Mouse (Mus musculus) MEL (cell line): ENCODE results near the gene Ppp6r2. TPM values are rescaled to one million over a fixed set of nuclear protein-coding genes. Genes with fewer than 3 reads are reported as not detected.

Source experiments
- DNase-seq: peaks from one replicate; pipeline ENCODE4 v3.0.0; 2011; ENCODE audit warnings: low read depth, low spot score
- H3K27ac ChIP-seq: 2 replicates; pipeline ENCODE4 v1.5.1; 2012; ENCODE audit warnings: low read depth, mild to moderate bottlenecking, control low read depth, low read length, moderate library complexity; ENCODE audit not compliant: control insufficient read depth
- H3K27me3 ChIP-seq, 2 experiments: fragments of 150-350 bp in 1 of 2; sonication (generic) in 1 of 2; 2 replicates each; pipeline ENCODE4 v1.6.1; 2012; ENCODE audit warnings: low read length in 2 of 2, mild to moderate bottlenecking in 2 of 2, improper control_type of control experiment in 1 of 2, moderate library complexity in 1 of 2; ENCODE audit not compliant: insufficient read depth in 2 of 2, control insufficient read depth in 1 of 2
- H3K36me3 ChIP-seq, 2 experiments: 2 replicates each; pipeline ENCODE4 v1.6.1; 2012 to 2014; ENCODE audit warnings: low read length in 2 of 2, improper control_type of control experiment in 1 of 2, inconsistent platforms in 1 of 2, mild to moderate bottlenecking in 1 of 2; ENCODE audit not compliant: insufficient read depth in 2 of 2, control insufficient read depth in 1 of 2
- H3K4me1 ChIP-seq, 2 experiments: fragments of 150-350 bp in 1 of 2; sonication (generic) in 1 of 2; 2 replicates each; pipeline ENCODE4 v1.6.1; 2012; ENCODE audit warnings: low read length in 2 of 2, improper control_type of control experiment in 1 of 2, mild to moderate bottlenecking in 1 of 2; ENCODE audit not compliant: insufficient read depth in 2 of 2, control insufficient read depth in 1 of 2
- H3K4me3 ChIP-seq, 2 experiments: fragments of 150-350 bp in 1 of 2; sonication (generic) in 1 of 2; 2 replicates each; pipeline ENCODE4 v1.5.1; 2012; ENCODE audit warnings: low read depth in 2 of 2, low read length in 2 of 2, mild to moderate bottlenecking in 2 of 2, moderate library complexity in 2 of 2, control low read depth in 1 of 2, improper control_type of control experiment in 1 of 2; ENCODE audit not compliant: control insufficient read depth in 1 of 2, insufficient read depth in 1 of 2
- H3K79me2 ChIP-seq: 2 replicates; pipeline ENCODE4 v1.6.1; 2012; ENCODE audit warnings: mild to moderate bottlenecking, low read length, moderate library complexity; ENCODE audit not compliant: control insufficient read depth, poor library complexity, insufficient read depth
- H3K9ac ChIP-seq: 2 replicates; pipeline ENCODE4 v1.6.1; 2012; ENCODE audit warnings: low read depth, mild to moderate bottlenecking, control low read depth, low read length, moderate library complexity; ENCODE audit not compliant: control insufficient read depth, poor library complexity, severe bottlenecking
- H3K9me3 ChIP-seq: fragments of 150-350 bp; sonication (generic); replicated peaks from 2 replicates; pipeline ENCODE4 v1.6.1; 2012; ENCODE audit warnings: mild to moderate bottlenecking, low read length, improper control_type of control experiment, moderate library complexity; ENCODE audit not compliant: insufficient read depth
- CHD1 ChIP-seq: IDR thresholded peaks from 2 replicates; pipeline ENCODE4 v1.6.1; 2012; ENCODE audit warnings: low read depth, mild to moderate bottlenecking, inconsistent platforms, low read length, improper control_type of control experiment
- CTCF ChIP-seq, 3 experiments: IDR thresholded peaks in 2 of 3; conservative IDR thresholded peaks in 1 of 3; 2 replicates each; pipeline ENCODE4 v1.5.1; 2011 to 2012; ENCODE audit warnings: low read length in 3 of 3, low read depth in 2 of 3, mild to moderate bottlenecking in 2 of 3, improper control_type of control experiment in 1 of 3, inconsistent platforms in 1 of 3, mixed read lengths in 1 of 3, moderate library complexity in 1 of 3; ENCODE audit not compliant: control insufficient read depth in 1 of 3, insufficient read depth in 1 of 3, poor library complexity in 1 of 3, severe bottlenecking in 1 of 3
- E2F4 ChIP-seq: IDR thresholded peaks from 2 replicates; pipeline ENCODE4 v1.6.1; 2011; ENCODE audit warnings: low read depth, low read length, improper control_type of control experiment, borderline replicate concordance
- EP300 ChIP-seq, 2 experiments: IDR thresholded peaks; 2 replicates each; pipeline ENCODE4 v1.6.1; 2011; ENCODE audit warnings: improper control_type of control experiment in 2 of 2, low read length in 2 of 2, low read depth in 1 of 2, mild to moderate bottlenecking in 1 of 2
- GATA1 ChIP-seq: IDR thresholded peaks from 2 replicates; pipeline ENCODE4 v1.6.1; 2011; ENCODE audit warnings: low read depth, low read length, improper control_type of control experiment
- MAZ ChIP-seq: IDR thresholded peaks from 2 replicates; pipeline ENCODE4 v1.6.1; 2012; ENCODE audit warnings: low read depth, mild to moderate bottlenecking, inconsistent platforms, low read length, improper control_type of control experiment
- MEF2A ChIP-seq: IDR thresholded peaks from 2 replicates; pipeline ENCODE4 v1.6.1; 2014; ENCODE audit warnings: low read depth, mild to moderate bottlenecking, inconsistent platforms, low read length, improper control_type of control experiment; ENCODE audit not compliant: poor library complexity, insufficient replicate concordance, severe bottlenecking; ENCODE audit errors: extremely low read depth
- MYB ChIP-seq: IDR thresholded peaks from 2 replicates; pipeline ENCODE4 v1.6.1; 2011; ENCODE audit warnings: mild to moderate bottlenecking, low read depth, low read length, improper control_type of control experiment
- MYC ChIP-seq: IDR thresholded peaks from 2 replicates; pipeline ENCODE4 v1.6.1; 2011; ENCODE audit warnings: low read depth, mild to moderate bottlenecking, low read length, improper control_type of control experiment, moderate library complexity
- NELFE ChIP-seq: IDR thresholded peaks from 2 replicates; pipeline ENCODE4 v1.6.1; 2011; ENCODE audit warnings: low read depth, low read length, improper control_type of control experiment
- NRF1 ChIP-seq: IDR thresholded peaks from 2 replicates; pipeline ENCODE4 v1.6.1; 2014; ENCODE audit warnings: low read depth, mild to moderate bottlenecking, inconsistent platforms, low read length, improper control_type of control experiment, moderate library complexity; ENCODE audit not compliant: poor library complexity, insufficient read depth, severe bottlenecking
- POLR2A ChIP-seq, 2 experiments: IDR thresholded peaks; 2 replicates each; pipeline ENCODE4 v1.6.1; 2011 to 2012; ENCODE audit warnings: low read length in 2 of 2, mild to moderate bottlenecking in 2 of 2, control low read depth in 1 of 2, improper control_type of control experiment in 1 of 2, low read depth in 1 of 2, moderate library complexity in 1 of 2; ENCODE audit not compliant: control insufficient read depth in 1 of 2, insufficient read depth in 1 of 2, poor library complexity in 1 of 2
- POLR2AphosphoS2 ChIP-seq: IDR thresholded peaks from 2 replicates; pipeline ENCODE4 v1.6.1; 2011; ENCODE audit warnings: low read length, improper control_type of control experiment
- SIN3A ChIP-seq: IDR thresholded peaks from 2 replicates; pipeline ENCODE4 v1.6.1; 2012; ENCODE audit warnings: low read length, improper control_type of control experiment, inconsistent platforms
- TAL1 ChIP-seq: IDR thresholded peaks from 2 replicates; pipeline ENCODE4 v1.6.1; 2012; ENCODE audit warnings: mild to moderate bottlenecking, inconsistent platforms, low read length, moderate library complexity, mixed read lengths
- UBTF ChIP-seq: IDR thresholded peaks from 2 replicates; pipeline ENCODE4 v1.6.1; 2012; ENCODE audit warnings: low read depth, mild to moderate bottlenecking, inconsistent platforms, low read length, improper control_type of control experiment, moderate library complexity, borderline replicate concordance; ENCODE audit not compliant: insufficient read depth
- ZC3H11A ChIP-seq: IDR thresholded peaks from 2 replicates; pipeline ENCODE4 v1.6.1; 2012; ENCODE audit warnings: low read depth, mild to moderate bottlenecking, inconsistent platforms, low read length, improper control_type of control experiment
- ZNF384 ChIP-seq: IDR thresholded peaks from 2 replicates; pipeline ENCODE4 v1.6.1; 2012; ENCODE audit warnings: low read depth, mild to moderate bottlenecking, inconsistent platforms, low read length, improper control_type of control experiment
- polyA plus RNA-seq, 2 experiments: library from polyadenylated mRNA; stranded (reverse) in 1 of 2; unstranded in 1 of 2; fragments of >175 nt in 1 of 2; fragments of >200 nt in 1 of 2; gene quantifications; 2 replicates each; pipeline versions ENCODE4 v1.2.1 to v1.2.4; 2012; ENCODE audit warnings: low replicate concordance in 2 of 2, low read depth in 1 of 2; ENCODE audit not compliant: insufficient read length in 2 of 2, insufficient read depth in 1 of 2, missing spikeins in 1 of 2
- total RNA-seq: library from RNA; depleted of rRNA; stranded (reverse); fragments of 300-350 nt; gene quantifications from 2 replicates; pipeline ENCODE4 v1.2.3, GENCODE M21; 2012

The Ppp6r2 gene
- total and polyA plus RNA-seq, 3 experiments: 15.5 to 23.2 TPM; not detected in 1

DNA sequence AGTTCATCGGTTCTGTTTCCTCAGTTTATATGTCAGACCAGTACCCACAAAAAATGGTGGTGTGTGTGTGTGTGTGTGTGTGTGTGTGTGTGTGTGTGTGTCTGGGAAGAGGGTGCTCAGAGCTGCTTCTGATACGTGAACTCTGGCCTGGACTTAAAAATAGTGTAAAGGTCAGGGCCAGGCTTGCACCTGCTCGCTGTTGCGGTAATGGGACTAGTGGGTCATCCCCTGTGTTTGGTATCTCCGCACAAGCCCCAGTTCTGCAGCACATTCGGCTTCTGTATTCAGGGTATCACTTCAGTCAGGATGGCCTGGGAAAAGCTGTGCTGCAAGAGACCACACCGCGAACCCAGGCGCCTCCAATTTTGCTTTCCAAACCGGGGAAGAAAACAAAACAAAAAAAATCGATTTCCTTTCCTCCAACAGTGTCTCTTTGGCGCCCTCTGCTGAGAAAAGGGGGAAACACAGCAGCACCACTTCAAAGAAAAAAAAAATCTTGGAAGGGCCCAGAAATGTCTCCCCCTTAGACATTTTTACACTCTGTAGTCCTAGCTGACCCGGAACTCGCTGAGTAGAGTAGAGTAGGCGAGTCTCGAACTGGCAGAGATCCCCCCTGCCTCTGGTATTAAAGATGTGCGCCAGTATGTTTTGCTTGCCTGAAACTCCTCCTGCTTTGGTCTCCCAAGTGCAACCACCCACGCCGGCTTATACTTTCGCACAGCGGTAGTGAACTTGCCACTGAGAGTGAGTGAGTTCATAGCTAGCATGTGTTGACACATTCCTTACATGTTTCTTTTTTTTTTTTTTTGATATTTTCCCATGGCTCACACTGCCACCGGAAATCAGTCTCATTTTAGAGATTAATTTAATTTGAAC lies 1.2 kb upstream of the Ppp6r2 start (continued):
- TF ChIP-seq GATA1 (0 out of 2 replicates have a peak, but pooled peaks have one; percentile 2), ZC3H11A (peak; percentile 81), CTCF (IDR thresholded peaks at IDR 0.05 in 2 of 3, conservative IDR thresholded peaks at IDR 0.05 in 1 of 3; ENCODE audit: control insufficient read depth in 1 of 3, insufficient read depth in 1 of 3, low read depth in 2 of 3, low read length in 3 of 3, poor library complexity in 1 of 3, severe bottlenecking in 1 of 3) (peak; percentile 61 to 93 (median 81)), SIN3A (peak; percentile 90), MYB (no peak)

DNA sequence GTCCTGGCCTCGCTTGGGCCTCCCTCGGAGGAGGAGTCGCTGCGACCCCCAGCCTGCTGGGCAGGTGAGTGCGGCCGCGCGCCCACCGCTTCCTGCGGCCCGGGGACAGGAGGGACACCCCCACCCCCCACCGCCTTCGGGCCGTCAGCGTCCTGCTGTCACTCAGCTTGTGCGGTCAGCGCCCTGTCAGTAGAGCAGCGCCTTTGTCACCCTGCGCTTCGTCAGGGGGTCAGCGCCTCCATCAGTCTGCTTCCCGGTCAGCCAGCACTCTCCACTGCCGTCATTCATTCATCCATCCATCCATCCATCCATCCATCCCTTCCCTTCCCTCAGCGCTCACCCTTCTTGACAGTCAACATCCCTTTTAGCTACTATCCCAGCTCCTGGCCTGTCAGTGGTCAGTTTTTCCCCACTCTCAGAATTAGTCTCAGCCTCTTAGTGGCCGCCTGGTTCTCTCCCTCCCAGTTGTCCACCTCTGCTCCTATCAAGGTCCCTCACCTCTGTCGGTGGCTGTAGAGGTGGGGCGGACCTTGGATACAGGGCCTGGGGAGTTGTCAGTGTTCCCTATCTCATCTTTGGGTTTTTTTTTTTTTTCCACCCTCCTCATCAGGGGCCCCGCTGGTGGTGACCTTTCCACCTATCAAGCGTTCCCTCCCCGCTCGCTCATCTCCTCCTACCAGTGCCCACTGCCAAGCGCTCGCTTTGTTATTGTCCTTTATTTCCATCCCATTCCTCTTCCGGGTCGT lies 536 bp downstream of the Ppp6r2 start:
- H3K79me2 ChIP-seq: peaks cover 15% of the 10 kb centered on the region
- H3K27ac ChIP-seq: peak overlapping the region; percentile 80
- no peaks in the 10 kb centered on the region for H3K9me3 ChIP-seq
- DNase-seq: peak; percentile 42
- peaks cover 30 to 37% of the 10 kb centered on the region in 2 experiments for H3K4me1 ChIP-seq
- no peaks in the 10 kb centered on the region for H3K27me3 ChIP-seq
- peak overlapping the region; percentile 99 for H3K9ac ChIP-seq
- peak overlapping the region; percentile 76 to 97 for H3K4me3 ChIP-seq
- peaks cover 4 to 42% of the 10 kb centered on the region in 2 experiments for H3K36me3 ChIP-seq
- TF ChIP-seq MAZ (0 out of 2 replicates have a peak, but pooled peaks have one; percentile 14), TAL1 (no peak), MYC (no peak), MEF2A (no peak), E2F4 (no peak), UBTF (no peak), ZNF384 (peak; percentile 88), EP300 (IDR thresholded peaks at IDR 0.05; ENCODE audit: low read depth in 1 of 2, low read length in 2 of 2) (peak in 1 of 2 experiments; percentile 5; a peak in 1 of 4 replicates), POLR2A (IDR thresholded peaks at IDR 0.05; ENCODE audit: control insufficient read depth in 1 of 2, insufficient read depth in 1 of 2, low read depth in 1 of 2, low read length in 2 of 2, poor library complexity in 1 of 2) (peak; percentile 7 to 30; a peak in 1 of 4 replicates), NELFE (peak; percentile 1; the same call in 1 of the 2 replicates), CHD1 (0 out of 2 replicates have a peak, but pooled peaks have one; percentile 42), NRF1 (0 out of 2 replicates have a peak, but pooled peaks have one; percentile 4), CTCF (IDR thresholded peaks at IDR 0.05 in 2 of 3, conservative IDR thresholded peaks at IDR 0.05 in 1 of 3; ENCODE audit: control insufficient read depth in 1 of 3, insufficient read depth in 1 of 3, low read depth in 2 of 3, low read length in 3 of 3, poor library complexity in 1 of 3, severe bottlenecking in 1 of 3) (no peak), POLR2AphosphoS2 (peak; percentile 45; the same call in 1 of the 2 replicates)
